Mouse (Mus musculus): Measurements from ENCODE around the gene Melk. TPM values are rescaled to one million over a fixed set of nuclear protein-coding genes. Genes with fewer than 3 reads are reported as not detected.

Melk gene
- polyA plus RNA-seq, 2 experiments, result 10.9 to 19.4 TPM

DNA sequence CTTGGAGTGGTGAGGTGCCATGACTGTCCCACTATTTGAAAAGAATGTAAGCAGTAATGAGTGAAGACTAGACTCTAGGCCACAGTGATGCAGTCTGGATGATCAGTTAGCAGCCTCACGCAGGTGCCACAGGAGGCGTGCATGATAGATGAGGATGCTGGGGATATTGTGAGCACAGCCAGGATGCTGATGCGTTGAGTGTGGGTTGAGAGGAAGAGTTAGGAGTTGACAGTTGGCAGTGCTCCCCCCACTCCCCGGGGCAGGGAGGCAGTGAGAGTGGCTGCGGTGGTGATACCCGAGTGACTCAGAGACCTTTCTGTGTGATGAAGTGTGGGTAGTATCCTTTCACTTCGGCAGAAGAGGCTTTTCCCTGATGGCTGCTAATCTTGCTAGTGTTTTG, 21.4 kb downstream of the Melk start:
- ATAC-seq (ENCODE audit: insufficient read depth), result no peak
- WGBS (ENCODE audit: insufficient replicate concordance), result 84% methylated on average over 7 of the region's 7 CpGs
- no peak overlapping the region for H3K27ac ChIP-seq
- peaks cover 4% of the 10 kb centered on the region for H3K36me3 ChIP-seq (replicated peaks; ENCODE audit: control insufficient read depth, insufficient read depth, low read depth)
- H3K27me3 ChIP-seq (ENCODE audit: control insufficient read depth, insufficient read depth, low read length), result no peaks in the 10 kb centered on the region
- no peaks in the 10 kb centered on the region for H3K4me1 ChIP-seq (replicated peaks; ENCODE audit: control insufficient read depth in 2 of 2, insufficient read depth in 2 of 2, low read length in 1 of 2)
- no peak overlapping the region for H3K4me3 ChIP-seq (ENCODE audit: insufficient read depth in 1 of 2, low read depth in 2 of 2, low read length in 2 of 2)
- H3K9me3 ChIP-seq (ENCODE audit: control insufficient read depth, low read length), result no peaks in the 10 kb centered on the region
- no peak overlapping the region for H3K4me2 ChIP-seq (ENCODE audit: low read depth)
- no peak overlapping the region for H3K9ac ChIP-seq (replicated peaks)
- no peak for DNase-seq (ENCODE audit: low read depth in 3 of 3, low spot score in 3 of 3)
- TF ChIP-seq EP300 (IDR thresholded peaks at IDR 0.05; ENCODE audit: low read depth) (no peak), CTCF (IDR thresholded peaks at IDR 0.05; ENCODE audit: low read depth) (no peak)

DNA sequence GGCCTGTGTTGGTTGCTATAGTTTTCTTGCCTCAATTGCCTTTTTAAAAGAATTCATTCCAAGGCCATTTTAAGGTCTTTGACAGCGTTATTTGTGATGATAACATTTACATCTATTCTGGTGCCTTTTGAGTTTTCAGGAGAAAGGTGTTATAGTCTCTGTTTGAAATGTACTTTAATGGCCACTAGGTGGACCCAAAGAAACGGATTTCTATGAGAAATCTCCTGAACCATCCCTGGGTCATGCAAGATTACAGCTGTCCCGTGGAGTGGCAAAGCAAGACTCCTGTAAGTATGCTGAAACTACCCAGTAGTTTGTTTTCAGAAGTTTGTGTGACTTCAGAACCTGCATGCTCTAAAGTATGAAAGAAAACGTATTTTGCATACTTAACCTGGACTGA, 24.8 kb downstream of the Melk start:
- DNase-seq (ENCODE audit: low read depth in 3 of 3, low spot score in 3 of 3) (no peak), ATAC-seq (ENCODE audit: insufficient read depth) (no peak)
- 42% methylated on average over 4 of the region's 4 CpGs for WGBS (ENCODE audit: insufficient replicate concordance)
- Histone ChIP-seq H3K27me3 (ENCODE audit: control insufficient read depth, insufficient read depth, low read length) (no peaks in the 10 kb centered on the region), H3K36me3 (replicated peaks; ENCODE audit: control insufficient read depth, insufficient read depth, low read depth) (peaks cover 6% of the 10 kb centered on the region), H3K4me2 (ENCODE audit: low read depth) (no peak overlapping the region), H3K9ac (replicated peaks) (no peak overlapping the region), H3K27ac (no peak overlapping the region), H3K9me3 (ENCODE audit: control insufficient read depth, low read length) (no peaks in the 10 kb centered on the region), H3K4me3 (ENCODE audit: insufficient read depth in 1 of 2, low read depth in 2 of 2, low read length in 2 of 2) (no peak overlapping the region), H3K4me1 (replicated peaks; ENCODE audit: control insufficient read depth in 2 of 2, insufficient read depth in 2 of 2, low read length in 1 of 2) (no peaks in the 10 kb centered on the region)
- TF ChIP-seq CTCF (IDR thresholded peaks at IDR 0.05; ENCODE audit: low read depth) (peak; percentile 24), EP300 (IDR thresholded peaks at IDR 0.05; ENCODE audit: low read depth) (no peak)

GRCm38 (mm10) chr4:44326721-44327120, 26.0 kb downstream of the Melk start:
- DNase-seq (ENCODE audit: low read depth in 3 of 3, low spot score in 3 of 3), result no peak

DNA sequence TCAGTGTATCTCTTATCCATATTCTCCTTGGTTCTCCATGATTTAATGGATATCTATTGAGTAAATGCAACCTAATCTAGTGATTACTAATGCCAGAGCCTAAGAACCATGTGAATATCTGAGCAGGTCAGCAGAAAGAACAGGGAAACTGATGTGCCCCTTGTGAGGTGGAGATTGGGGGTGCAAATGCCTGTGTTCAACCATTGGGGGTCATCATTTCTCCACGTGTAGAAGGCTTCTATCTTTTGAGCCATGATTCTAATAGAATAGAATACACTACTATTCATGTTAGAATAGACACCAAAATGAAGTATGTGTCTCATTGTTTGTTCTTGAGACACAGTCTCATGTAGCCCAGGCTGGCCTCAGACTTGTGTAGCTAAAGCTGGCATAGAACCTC, 27.3 kb downstream of the Melk start:
- Histone ChIP-seq H3K27ac (no peak overlapping the region), H3K4me3 (ENCODE audit: insufficient read depth in 1 of 2, low read depth in 2 of 2, low read length in 2 of 2) (no peak overlapping the region), H3K9ac (replicated peaks) (no peak overlapping the region), H3K9me3 (ENCODE audit: control insufficient read depth, low read length) (no peaks in the 10 kb centered on the region), H3K36me3 (replicated peaks; ENCODE audit: control insufficient read depth, insufficient read depth, low read depth) (peaks cover 6% of the 10 kb centered on the region), H3K4me2 (ENCODE audit: low read depth) (no peak overlapping the region), H3K27me3 (ENCODE audit: control insufficient read depth, insufficient read depth, low read length) (no peaks in the 10 kb centered on the region), H3K4me1 (replicated peaks; ENCODE audit: control insufficient read depth in 2 of 2, insufficient read depth in 2 of 2, low read length in 1 of 2) (no peaks in the 10 kb centered on the region)
- no peak for DNase-seq (ENCODE audit: low read depth in 3 of 3, low spot score in 3 of 3)
- no peak for TF ChIP-seq CTCF (IDR thresholded peaks at IDR 0.05; ENCODE audit: low read depth)
- no peak for TF ChIP-seq EP300 (IDR thresholded peaks at IDR 0.05; ENCODE audit: low read depth)
- WGBS (ENCODE audit: insufficient replicate concordance), result 55% methylated on average over 1 of the region's 1 CpGs
- no peak for ATAC-seq (ENCODE audit: insufficient read depth)

More at GRCm38 (mm10) chr4:44326721-44327120, 26.0 kb downstream of the Melk start:
- Histone ChIP-seq H3K4me2 (ENCODE audit: low read depth) (no peak overlapping the region), H3K27me3 (ENCODE audit: control insufficient read depth, insufficient read depth, low read length) (no peaks in the 10 kb centered on the region), H3K9me3 (ENCODE audit: control insufficient read depth, low read length) (no peaks in the 10 kb centered on the region), H3K4me3 (ENCODE audit: insufficient read depth in 1 of 2, low read depth in 2 of 2, low read length in 2 of 2) (no peak overlapping the region), H3K9ac (replicated peaks) (no peak overlapping the region), H3K36me3 (replicated peaks; ENCODE audit: control insufficient read depth, insufficient read depth, low read depth) (peaks cover 6% of the 10 kb centered on the region), H3K4me1 (replicated peaks; ENCODE audit: control insufficient read depth in 2 of 2, insufficient read depth in 2 of 2, low read length in 1 of 2) (no peaks in the 10 kb centered on the region), H3K27ac (no peak overlapping the region)
- no peak for ATAC-seq (ENCODE audit: insufficient read depth)
- TF ChIP-seq EP300 (IDR thresholded peaks at IDR 0.05; ENCODE audit: low read depth), result no peak
- TF ChIP-seq CTCF (IDR thresholded peaks at IDR 0.05; ENCODE audit: low read depth), result no peak
- 69% methylated on average over 3 of the region's 3 CpGs for WGBS (ENCODE audit: insufficient replicate concordance)

GRCm38 (mm10) chr4:44335006-44335405, 34.3 kb downstream of the Melk start:
- H3K27ac ChIP-seq, result no peak overlapping the region
- no peak for DNase-seq (ENCODE audit: low read depth in 3 of 3, low spot score in 3 of 3)
- H3K36me3 ChIP-seq (replicated peaks; ENCODE audit: control insufficient read depth, insufficient read depth, low read depth), result no peaks in the 10 kb centered on the region; the same call in 1 of the 2 replicates
- no peak overlapping the region for H3K4me2 ChIP-seq (ENCODE audit: low read depth)
- no peaks in the 10 kb centered on the region for H3K27me3 ChIP-seq (ENCODE audit: control insufficient read depth, insufficient read depth, low read length)
- no peaks in the 10 kb centered on the region for H3K9me3 ChIP-seq (ENCODE audit: control insufficient read depth, low read length)
- 77% methylated on average over 8 of the region's 8 CpGs for WGBS (ENCODE audit: insufficient replicate concordance)
- no peak overlapping the region for H3K9ac ChIP-seq (replicated peaks)
- no peaks in the 10 kb centered on the region for H3K4me1 ChIP-seq (replicated peaks; ENCODE audit: control insufficient read depth in 2 of 2, insufficient read depth in 2 of 2, low read length in 1 of 2)
- no peak for ATAC-seq (ENCODE audit: insufficient read depth)
- no peak overlapping the region for H3K4me3 ChIP-seq (ENCODE audit: insufficient read depth in 1 of 2, low read depth in 2 of 2, low read length in 2 of 2)
- TF ChIP-seq EP300 (IDR thresholded peaks at IDR 0.05; ENCODE audit: low read depth) (no peak), CTCF (IDR thresholded peaks at IDR 0.05; ENCODE audit: low read depth) (no peak)

Measured in liver, embryonic 14.5 days (tissue).